9 mouse cellular contexts compared by ENCODE assay signal in the genomic region with DNA sequence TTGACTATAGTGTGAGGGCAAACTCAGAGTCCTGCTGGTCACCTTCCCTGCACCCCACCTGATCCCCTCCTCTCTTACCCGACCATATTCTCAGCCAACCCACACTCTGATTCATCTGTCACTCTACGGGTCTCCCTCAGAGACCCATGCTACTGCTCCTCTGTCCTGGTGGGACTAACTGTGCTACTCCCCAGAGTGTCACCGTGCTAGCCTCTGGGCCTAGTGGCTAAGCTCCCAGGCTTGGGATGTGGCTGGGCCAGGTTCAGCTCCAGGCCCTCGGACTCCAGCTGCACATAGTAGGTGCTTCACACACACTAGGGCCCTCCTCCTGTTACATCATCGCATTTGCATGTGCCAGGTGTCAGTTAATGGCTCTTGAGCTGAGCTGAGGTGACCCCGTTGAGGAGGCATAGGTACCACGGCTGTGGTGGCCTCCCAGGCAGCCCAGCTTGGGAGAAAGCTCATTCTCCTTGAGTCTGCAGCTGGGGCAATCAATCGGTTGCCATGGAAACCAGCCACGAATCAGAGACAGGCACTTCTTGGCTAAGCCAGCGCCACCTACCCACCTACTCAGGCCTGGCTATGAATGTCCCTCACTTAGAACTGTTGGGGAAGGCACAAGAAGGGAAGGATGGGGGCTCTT. TPM values are rescaled to one million over a fixed set of nuclear protein-coding genes. Genes with fewer than 3 reads are reported as not detected.
A peak's percentile ranks its signal among the peaks of the same experiment; 100 is the strongest.
DNase-seq lines count a peak whose midpoint lies in the region; ATAC-seq lines count a peak whose summit lies in the region.
"Had no signal": no experiment of that assay in that cellular context is flagged by ENCODE, and none has a peak within 500 bp of the region (broad histone marks: within the 10 kb centered on the region; RNA-seq: fewer than 3 reads in every experiment).

No protein-coding gene starts in this region.

- no peak overlapping the region for H3K4me2 ChIP-seq in limb, embryonic 11.5 days (ENCODE audit: low read depth, severe bottlenecking)
- H3K4me2 ChIP-seq: liver, embryonic 15.5 days had no signal

- H3K9me3 ChIP-seq in limb, embryonic 11.5 days (ENCODE audit: control insufficient read depth, low read length) = no peaks in the 10 kb centered on the region
- H3K9me3 ChIP-seq: liver, embryonic 15.5 days had no signal

- H3K4me1 ChIP-seq in limb, embryonic 11.5 days (ENCODE audit: control insufficient read depth, insufficient read depth, low read length) = peaks cover 7% of the 10 kb centered on the region; the same call in 1 of the 2 replicates
- H3K4me1 ChIP-seq: liver, embryonic 15.5 days had no signal

- DNase-seq in 3T3-L1 (ENCODE audit: low read depth, low spot score) (peak; percentile 50), NIH3T3 (ENCODE audit: low read depth) (peak; percentile 50)
- peak; percentile 66 to 67 for DNase-seq in frontal cortex, postnatal 10 days (ENCODE audit: low spot score in 2 of 2)
- peak; percentile 82 for DNase-seq in limb, embryonic 11.5 days (ENCODE audit: low spot score)
- peak; percentile 68 for DNase-seq in right cerebral cortex, postnatal 14 days
- no peak for DNase-seq in heart, postnatal 14 days
- no peak for DNase-seq in heart, postnatal 10 days
- DNase-seq in gastrocnemius, postnatal 36 days = no peak

- no peak overlapping the region for H3K27ac ChIP-seq in limb, embryonic 11.5 days (replicated peaks; ENCODE audit: low read depth, low read length)
- H3K27ac ChIP-seq: liver, embryonic 15.5 days had no signal

- WGBS in limb, embryonic 11.5 days = 28% methylated on average over 10 of the region's 10 CpGs

- H3K4me3 ChIP-seq in limb, embryonic 11.5 days (ENCODE audit: low read depth, low read length) = no peak overlapping the region
- H3K4me3 ChIP-seq: liver, embryonic 15.5 days had no signal

- no peak overlapping the region for H3K9ac ChIP-seq in limb, embryonic 11.5 days (ENCODE audit: low read length)
- H3K9ac ChIP-seq: liver, embryonic 15.5 days had no signal

- peak; percentile 82 for ATAC-seq in limb, embryonic 11.5 days (ENCODE audit: insufficient number of reproducible peaks, low FRiP score, low TSS enrichment, low read depth)

- no peaks in the 10 kb centered on the region for H3K36me3 ChIP-seq in limb, embryonic 11.5 days (ENCODE audit: control insufficient read depth, insufficient read depth, low read length)
- H3K36me3 ChIP-seq: liver, embryonic 15.5 days had no signal

- 0 out of 2 replicates have a peak, but pooled peaks cover 2% of the 10 kb centered on the region for H3K27me3 ChIP-seq in limb, embryonic 11.5 days (ENCODE audit: control insufficient read depth, insufficient read depth, low read length)

- intact Hi-C loops in heart, postnatal 14 days (cut with DNase I) = no loop called here
- intact Hi-C loops in heart, postnatal 10 days (cut with DNase I) = no loop called here
- intact Hi-C loops in gastrocnemius, postnatal 36 days (cut with DNase I) = no loop called here

RNA-seq across cellular contexts. Expression of a gene that starts 37.4 kb away (rescaled TPM):
- 1.5 and 2.5 TPM in 2 replicates for polyA plus RNA-seq in limb, embryonic 11.5 days (2014; fragmentation: Nextera tagmentation; extraction: Ambion mirVana)
- total RNA-seq in heart, postnatal 14 days (2021) = 1 to 10 TPM; 5.7 to 8.8 TPM
- total RNA-seq in heart, postnatal 10 days (2021) = 1 to 10 TPM; 4.8 to 6.9 TPM
- 1 to 10 TPM; 2.0 to 2.1 TPM for total RNA-seq in gastrocnemius, postnatal 36 days (2021)

Comparison
In these comparisons a context has a peak if more than half of its experiments do, and no peak if none do; other contexts are left out.
1. DNase-seq: peak in 3T3-L1 (single experiment), NIH3T3 (single experiment), frontal cortex, postnatal 10 days (2 of 2), limb, embryonic 11.5 days (single experiment) and right cerebral cortex, postnatal 14 days (single experiment); none in heart, postnatal 14 days (0 of 2), heart, postnatal 10 days (0 of 2) and gastrocnemius, postnatal 36 days (0 of 2).